Mouse (Mus musculus) myocyte (in vitro differentiated cells): ENCODE data around the gene Bcl2l1. TPM values are rescaled to one million over a fixed set of nuclear protein-coding genes. Genes with fewer than 3 reads are reported as not detected.

ENCODE experiments used
- H3K27me3 ChIP-seq: one replicate; pipeline ENCODE4 v1.6.1; 2011; ENCODE audit not compliant: control insufficient read depth, insufficient read depth, insufficient read length
- H3K36me3 ChIP-seq: one replicate; pipeline ENCODE4 v1.6.1; 2011; ENCODE audit not compliant: control insufficient read depth, insufficient read depth
- H3K4me2 ChIP-seq: one replicate; pipeline ENCODE4 v1.6.1; 2011; ENCODE audit warnings: low read depth, control low read depth
- H3K4me3 ChIP-seq: one replicate; pipeline ENCODE4 v1.5.1; 2011; ENCODE audit warnings: mild to moderate bottlenecking, control low read depth, moderate library complexity
- H3K79me2 ChIP-seq: one replicate; pipeline ENCODE4 v1.6.1; 2011; ENCODE audit not compliant: control insufficient read depth, insufficient read depth
- H3ac ChIP-seq: one replicate; pipeline ENCODE4 v1.6.1; 2011; ENCODE audit not compliant: control insufficient read depth, insufficient read length
- CEBPB ChIP-seq: IDR thresholded peaks from 2 replicates; pipeline ENCODE4 v1.6.1; 2011; ENCODE audit warnings: mild to moderate bottlenecking, moderate library complexity; ENCODE audit not compliant: poor library complexity, insufficient read depth, severe bottlenecking
- E2F4 ChIP-seq: IDR thresholded peaks from one replicate; pipeline ENCODE4 v1.6.1; 2011; ENCODE audit warnings: mild to moderate bottlenecking, control low read depth, moderate library complexity; ENCODE audit not compliant: insufficient read depth
- MAX ChIP-seq: IDR thresholded peaks from one replicate; pipeline ENCODE4 v1.6.1; 2011; ENCODE audit warnings: low read depth, mild to moderate bottlenecking, control low read depth
- MYOD1 ChIP-seq, 3 experiments: IDR thresholded peaks; one replicate each; pipeline ENCODE4 v1.6.1; 2011; ENCODE audit warnings: control low read depth in 2 of 3, low read depth in 2 of 3, mild to moderate bottlenecking in 2 of 3, moderate library complexity in 1 of 3; ENCODE audit not compliant: insufficient read length in 2 of 3, control insufficient read depth in 1 of 3
- MYOG ChIP-seq, 3 experiments: IDR thresholded peaks; one replicate each; pipeline ENCODE4 v1.6.1; 2011; ENCODE audit warnings: control low read depth in 2 of 3, low read depth in 2 of 3, mild to moderate bottlenecking in 2 of 3; ENCODE audit not compliant: insufficient read length in 2 of 3, control insufficient read depth in 1 of 3, insufficient read depth in 1 of 3
- POLR2A ChIP-seq: IDR thresholded peaks from one replicate; pipeline ENCODE4 v1.6.1; 2011; ENCODE audit warnings: low read depth, mild to moderate bottlenecking, control low read depth, moderate library complexity; ENCODE audit not compliant: insufficient read length
- POLR2AphosphoS2 ChIP-seq: IDR thresholded peaks from one replicate; pipeline ENCODE4 v1.6.1; 2011; ENCODE audit warnings: low read depth, control low read depth; ENCODE audit not compliant: insufficient read length
- REST ChIP-seq: IDR thresholded peaks from one replicate; pipeline ENCODE4 v1.6.1; 2011; ENCODE audit warnings: mild to moderate bottlenecking, control low read depth, moderate library complexity; ENCODE audit not compliant: insufficient read depth, insufficient read length
- SRF ChIP-seq: IDR thresholded peaks from one replicate; pipeline ENCODE4 v1.6.1; 2011; ENCODE audit warnings: low read depth; ENCODE audit not compliant: control insufficient read depth, insufficient read length
- TCF12 ChIP-seq: IDR thresholded peaks from one replicate; pipeline ENCODE4 v1.6.1; 2011; ENCODE audit warnings: mild to moderate bottlenecking, control low read depth; ENCODE audit not compliant: poor library complexity, insufficient read depth, severe bottlenecking
- TCF3 ChIP-seq: IDR thresholded peaks from one replicate; pipeline ENCODE4 v1.6.1; 2011; ENCODE audit warnings: low read depth, control low read depth; ENCODE audit not compliant: insufficient read length
- USF1 ChIP-seq: IDR thresholded peaks from one replicate; pipeline ENCODE4 v1.6.1; 2011; ENCODE audit warnings: low read depth, mild to moderate bottlenecking, control low read depth, moderate library complexity
- polyA plus RNA-seq: library from polyadenylated mRNA; unstranded; fragments of >200 nt; fragmentation: generic; extraction: Trizol; gene quantifications from one replicate; pipeline ENCODE4 v1.2.1, GENCODE M21; 2012; ENCODE audit warnings: missing spikeins

The Bcl2l1 gene
- polyA plus RNA-seq, 1 experiment: 57.0 TPM

DNA sequence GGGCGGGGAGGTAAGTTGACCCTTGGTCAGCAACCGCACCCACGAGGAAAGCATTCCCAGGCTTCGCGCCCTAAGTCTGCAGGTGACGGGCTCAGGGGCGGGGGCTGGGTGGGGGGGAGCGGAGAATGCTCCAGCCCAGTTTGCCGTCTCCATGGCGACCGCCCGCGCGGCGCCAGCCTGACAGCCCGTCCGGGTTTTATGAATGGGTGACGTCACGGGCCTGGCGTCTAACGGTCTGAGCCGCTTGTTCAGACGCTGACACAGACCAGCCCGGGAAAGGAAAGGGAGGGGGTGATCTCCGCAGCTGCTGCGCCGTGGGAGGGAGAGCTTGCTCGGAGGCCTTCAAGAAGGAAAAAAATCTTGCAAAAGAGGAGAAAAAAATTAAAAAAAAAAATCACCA, 96.5 kb downstream of the Bcl2l1 start:
- Histone ChIP-seq H3K4me2 (peak overlapping the region; percentile 100), H3K36me3 (no peaks in the 10 kb centered on the region), H3K27me3 (no peaks in the 10 kb centered on the region), H3K4me3 (peak overlapping the region; percentile 97), H3K79me2 (peaks cover 24% of the 10 kb centered on the region), H3ac (no peak overlapping the region)
- TF ChIP-seq TCF12 (no peak), POLR2A (peak; percentile 49), USF1 (no peak), SRF (no peak), TCF3 (no peak), E2F4 (peak; percentile 8), REST (no peak), CEBPB (no peak), POLR2AphosphoS2 (peak; percentile 48), MAX (no peak), MYOD1 (IDR thresholded peaks at IDR 0.05; ENCODE audit: control insufficient read depth in 1 of 3, insufficient read length in 2 of 3, low read depth in 2 of 3) (peak; percentile 25 to 69 (median 69)), MYOG (IDR thresholded peaks at IDR 0.05; ENCODE audit: control insufficient read depth in 1 of 3, insufficient read depth in 1 of 3, insufficient read length in 2 of 3, low read depth in 2 of 3) (peak; percentile 27 to 81 (median 42))

DNA sequence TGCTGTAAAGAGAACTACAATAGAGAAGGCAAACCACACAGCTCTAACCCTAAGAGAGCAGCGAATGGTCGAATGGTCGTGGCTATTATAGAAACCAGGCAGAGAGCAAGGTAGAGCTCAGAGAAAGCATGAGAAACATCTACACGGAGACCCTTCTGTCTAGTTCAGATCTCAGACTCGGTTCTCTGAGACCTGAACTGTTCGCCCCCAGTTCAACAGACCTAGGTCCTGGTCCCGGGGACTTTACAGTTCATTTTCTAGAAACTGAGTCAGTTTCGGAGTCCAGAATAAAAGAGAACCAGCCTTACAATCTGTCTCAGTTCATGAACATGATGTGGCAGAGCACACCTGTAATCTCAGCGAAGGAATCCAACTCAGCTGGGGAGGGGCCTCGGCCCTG, 97.0 kb downstream of the Bcl2l1 start:
- Histone ChIP-seq H3K27me3 (no peaks in the 10 kb centered on the region), H3ac (no peak overlapping the region), H3K36me3 (no peaks in the 10 kb centered on the region), H3K4me3 (peak overlapping the region; percentile 97), H3K4me2 (peak overlapping the region; percentile 57), H3K79me2 (peaks cover 24% of the 10 kb centered on the region)
- no peak for TF ChIP-seq SRF
- TF ChIP-seq TCF12: no peak
- TF ChIP-seq MYOG (IDR thresholded peaks at IDR 0.05; ENCODE audit: control insufficient read depth in 1 of 3, insufficient read depth in 1 of 3, insufficient read length in 2 of 3, low read depth in 2 of 3): no peak
- TF ChIP-seq CEBPB: no peak
- no peak for TF ChIP-seq MAX

DNA sequence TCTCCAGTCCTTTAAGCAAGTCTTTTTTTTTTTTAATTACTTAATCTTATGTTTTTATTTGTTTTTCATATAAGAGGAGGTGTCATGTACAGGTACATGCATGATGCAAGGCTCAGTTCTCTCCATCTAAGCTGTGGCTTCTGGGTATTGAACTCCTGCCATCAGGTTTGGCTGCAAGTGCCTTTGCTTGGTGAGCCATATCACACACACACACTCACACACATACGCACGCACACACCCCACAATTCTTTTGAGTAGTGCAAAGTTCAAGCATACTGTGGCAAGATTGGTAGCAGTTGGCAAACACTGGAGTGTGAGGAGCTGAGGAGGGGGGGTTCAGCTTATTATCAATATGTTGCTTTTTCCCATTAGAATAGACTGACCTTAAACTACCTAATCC, 98.3 kb downstream of the Bcl2l1 start:
- Histone ChIP-seq H3K79me2 (peaks cover 19% of the 10 kb centered on the region), H3ac (no peak overlapping the region), H3K4me2 (no peak overlapping the region), H3K4me3 (no peak overlapping the region), H3K27me3 (no peaks in the 10 kb centered on the region), H3K36me3 (no peaks in the 10 kb centered on the region)
- no peak for TF ChIP-seq CEBPB
- no peak for TF ChIP-seq MAX
- no peak for TF ChIP-seq TCF12
- no peak for TF ChIP-seq E2F4
- TF ChIP-seq TCF3: no peak
- TF ChIP-seq MYOG (IDR thresholded peaks at IDR 0.05; ENCODE audit: control insufficient read depth in 1 of 3, insufficient read depth in 1 of 3, insufficient read length in 2 of 3, low read depth in 2 of 3): no peak
- no peak for TF ChIP-seq SRF
- TF ChIP-seq REST: no peak

Other genes with a start within 250 kb of the Bcl2l1 start
- 0.30 TPM for gene Defb45, start 232.3 kb downstream of the Bcl2l1 start, polyA plus RNA-seq
- not detected for gene Defb36, start 227.4 kb downstream of the Bcl2l1 start, polyA plus RNA-seq
- gene Defb25, start 208.7 kb downstream of the Bcl2l1 start, polyA plus RNA-seq: 8.8 TPM
- 28.3 TPM for gene Rem1, start 204.8 kb downstream of the Bcl2l1 start, polyA plus RNA-seq
- 190 TPM for gene H13, start 162.3 kb downstream of the Bcl2l1 start, polyA plus RNA-seq
- gene Mcts2, start 144.7 kb downstream of the Bcl2l1 start, polyA plus RNA-seq: 27.0 TPM
- gene Id1, start 95.5 kb downstream of the Bcl2l1 start, polyA plus RNA-seq: 59.5 TPM
- gene Cox4i2, start 77.6 kb downstream of the Bcl2l1 start, polyA plus RNA-seq: not detected
- gene Tpx2, start 16.2 kb upstream of the Bcl2l1 start, polyA plus RNA-seq: 26.3 TPM
- 8.2 TPM for gene Mylk2, start 79.6 kb upstream of the Bcl2l1 start, polyA plus RNA-seq
- 31.3 TPM for gene Foxs1, start 101.5 kb upstream of the Bcl2l1 start, polyA plus RNA-seq
- 0.02 TPM for gene Dusp15, start 120.0 kb upstream of the Bcl2l1 start, polyA plus RNA-seq
- not detected for gene Ttll9, start 130.8 kb upstream of the Bcl2l1 start, polyA plus RNA-seq
- gene Pdrg1, start 183.7 kb upstream of the Bcl2l1 start, polyA plus RNA-seq: 79.6 TPM
- not detected for gene Xkr7, start 200.1 kb upstream of the Bcl2l1 start, polyA plus RNA-seq
- gene Ccm2l, start 234.2 kb upstream of the Bcl2l1 start, polyA plus RNA-seq: not detected